Mouse (Mus musculus): Measurements from ENCODE around the gene Chrdl2.
"Not testable (repeated sequence)": the region's sequence is repeated elsewhere in the genome, so short reads cannot be mapped to it uniquely, and the experiment has no call there.

Gene Chrdl2

DNA sequence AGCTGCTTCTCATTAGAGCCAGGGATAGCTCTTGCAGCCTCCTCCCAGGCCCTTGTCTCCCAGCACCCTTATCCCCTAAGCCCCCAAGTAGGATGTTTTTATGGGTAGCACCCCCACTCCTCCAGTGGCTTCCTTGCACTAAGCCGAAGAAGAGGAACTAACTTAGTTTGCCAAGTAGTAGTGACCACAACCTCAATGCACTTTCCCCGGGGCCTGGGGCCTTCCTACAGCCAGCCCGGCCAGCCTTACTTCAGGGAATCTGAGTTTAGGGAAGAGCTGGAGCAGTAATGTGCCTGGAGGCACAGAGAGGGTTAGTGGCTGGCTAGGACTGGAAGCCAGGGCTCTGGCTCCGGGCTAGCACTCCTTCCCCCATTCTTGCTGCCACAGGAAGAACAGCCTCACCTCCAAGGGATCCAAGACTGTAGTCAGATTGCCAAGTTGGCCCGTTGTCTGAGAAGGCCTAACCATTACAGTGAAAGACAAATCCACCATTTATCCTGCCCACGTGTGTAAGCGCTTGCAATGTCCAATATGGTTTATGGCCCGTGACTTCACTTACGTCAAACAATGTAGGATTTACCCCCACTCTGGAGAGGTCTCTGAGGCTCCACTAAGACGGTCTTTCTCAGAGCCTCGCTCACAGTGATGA lies 29.0 kb downstream of the Chrdl2 start:
- DNase-seq (ENCODE audit: low spot score), result no peak

DNA sequence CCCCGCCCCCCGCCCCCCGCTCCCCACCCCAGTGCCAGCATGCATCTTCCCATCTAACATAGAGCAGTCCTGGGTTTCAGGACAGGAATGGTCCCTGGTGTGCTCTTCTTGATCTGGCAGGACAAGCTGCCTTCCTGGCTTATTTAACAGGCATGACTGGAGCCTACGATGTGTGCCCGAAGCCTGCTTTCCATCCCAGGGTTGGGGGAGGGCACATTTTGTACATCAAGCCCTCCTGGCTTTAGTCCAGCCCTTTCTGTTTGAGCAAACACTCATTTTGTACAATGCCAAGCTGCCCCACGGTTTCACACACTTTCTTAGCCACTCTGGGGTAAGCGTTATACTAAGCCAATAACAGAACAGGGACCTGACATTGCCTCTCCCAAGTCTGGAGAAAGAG lies 30.1 kb downstream of the Chrdl2 start:
- no peak for DNase-seq (ENCODE audit: low spot score)

DNA sequence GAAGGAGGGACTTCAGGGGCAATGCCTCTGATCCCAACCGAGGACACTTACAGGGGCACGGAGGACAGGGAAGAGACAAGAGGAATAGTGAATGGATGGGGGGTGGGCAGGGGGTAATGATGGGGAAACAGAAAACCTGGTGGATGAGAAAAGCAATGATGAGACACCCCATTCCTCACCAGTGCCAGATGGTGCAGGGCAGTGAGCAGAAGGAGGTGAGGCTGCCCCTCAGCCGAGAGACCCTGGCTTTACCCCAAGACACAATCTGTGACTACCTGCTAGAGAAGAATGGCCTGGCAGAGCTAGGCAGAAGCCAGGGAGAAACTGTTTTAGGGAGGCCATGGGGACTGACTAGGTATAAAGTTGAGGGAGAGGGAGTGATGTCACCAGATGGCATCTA lies 30.5 kb downstream of the Chrdl2 start:
- no peak for DNase-seq (ENCODE audit: low spot score)

GRCm38 (mm10) chr7:100042120-100042519 lies 36.1 kb downstream of the Chrdl2 start:
- DNase-seq (ENCODE audit: low spot score), result no peak

- DNase-seq (ENCODE audit: low spot score), result no peak
Observed at GRCm38 (mm10) chr7:100043096-100043495, 37.1 kb downstream of the Chrdl2 start.

- DNase-seq (ENCODE audit: low spot score), result no peak
Observed at GRCm38 (mm10) chr7:100043605-100044031, 37.6 kb downstream of the Chrdl2 start.

- no peak for DNase-seq (ENCODE audit: low spot score)
Observed at GRCm38 (mm10) chr7:100046486-100046885, 40.5 kb downstream of the Chrdl2 start.

DNA sequence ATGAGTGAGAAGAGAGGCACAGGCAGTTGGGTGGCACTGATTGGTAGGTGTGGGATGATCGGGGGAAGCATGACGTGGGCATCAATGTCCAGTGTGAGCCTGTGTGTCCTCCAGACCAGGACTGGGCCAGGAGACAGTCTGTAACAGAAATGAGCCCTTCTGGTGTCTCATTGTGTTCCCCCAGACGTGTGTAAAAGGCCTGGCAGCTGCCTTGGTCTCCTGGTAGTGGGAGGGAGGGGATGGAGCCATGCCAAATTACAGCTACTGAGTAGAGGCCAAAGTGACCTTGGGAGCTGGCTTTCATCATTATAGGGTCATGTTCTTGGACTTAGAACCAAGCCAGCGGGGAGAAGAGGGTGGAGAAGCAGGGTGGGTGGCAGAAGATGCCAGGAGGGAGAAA lies 45.9 kb downstream of the Chrdl2 start:
- no peak for DNase-seq (ENCODE audit: low spot score)

DNA sequence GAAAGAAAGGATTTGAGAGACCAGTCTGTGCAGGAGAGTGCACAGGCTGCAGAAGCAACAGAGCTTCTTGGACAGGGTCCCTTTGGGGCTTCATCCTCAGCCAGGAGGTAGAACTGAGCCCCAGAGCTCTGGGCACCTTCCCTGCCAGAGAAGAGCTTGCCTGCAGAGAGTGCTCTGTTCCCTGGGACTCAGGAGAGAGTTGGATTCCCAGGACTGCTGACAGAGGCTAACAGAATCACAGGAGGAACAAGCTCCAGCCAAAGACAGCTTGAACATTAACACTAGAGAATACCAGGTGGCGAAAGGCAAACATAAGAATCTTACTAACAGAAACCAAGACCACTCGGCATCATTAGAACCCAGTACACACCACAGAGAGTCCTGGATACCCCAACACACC lies 47.0 kb downstream of the Chrdl2 start:
- DNase-seq (ENCODE audit: low spot score), result not testable (repeated sequence)

DNA sequence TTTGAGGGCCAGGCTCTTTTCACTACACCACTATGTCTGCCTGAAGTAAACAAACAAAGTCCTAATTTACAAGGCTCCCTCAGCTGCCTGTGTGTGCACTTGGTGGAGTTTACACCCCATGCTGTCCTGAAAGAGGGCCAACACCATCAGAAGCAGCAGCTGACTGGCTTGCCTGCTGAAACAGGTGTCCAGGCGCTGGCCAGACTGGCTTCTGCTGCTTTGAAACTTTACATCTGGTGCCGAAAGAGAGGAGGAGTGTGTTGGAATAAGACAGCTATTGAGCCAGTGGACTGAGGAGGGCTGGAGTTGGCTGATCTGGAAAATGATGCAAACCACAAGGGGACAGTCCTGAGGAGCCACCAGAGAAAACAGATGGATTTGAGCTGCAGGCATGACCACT lies 68.0 kb downstream of the Chrdl2 start:
- no peak for DNase-seq (ENCODE audit: low spot score)

GRCm38 (mm10) chr7:100076296-100076695 lies 70.3 kb downstream of the Chrdl2 start:
- no peak for DNase-seq (ENCODE audit: low spot score)

GRCm38 (mm10) chr7:100077071-100077470 lies 71.1 kb downstream of the Chrdl2 start:
- no peak for DNase-seq (ENCODE audit: low spot score)

GRCm38 (mm10) chr7:100080087-100080781 lies 74.3 kb downstream of the Chrdl2 start:
- no peak for DNase-seq (ENCODE audit: low spot score)

DNA sequence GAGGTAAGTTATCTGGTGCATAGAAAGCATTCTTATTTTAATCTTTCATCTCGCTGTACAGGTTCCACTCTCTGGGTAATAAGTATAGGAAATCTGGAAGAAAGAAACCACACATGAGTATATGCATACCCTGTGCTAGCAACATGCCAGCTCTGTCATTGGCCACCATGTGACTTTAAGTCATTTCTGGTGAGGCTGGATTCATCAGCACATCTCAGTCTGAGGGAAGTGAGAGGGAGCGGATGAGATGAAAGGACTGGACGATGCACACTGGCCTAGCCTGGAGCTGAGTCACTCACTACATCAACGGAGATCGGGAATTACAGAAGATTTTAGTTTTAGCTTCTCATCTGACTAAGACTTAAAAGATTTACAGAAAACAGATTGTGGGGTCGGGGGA lies 76.9 kb downstream of the Chrdl2 start:
- DNase-seq (ENCODE audit: low spot score), result no peak

DNA sequence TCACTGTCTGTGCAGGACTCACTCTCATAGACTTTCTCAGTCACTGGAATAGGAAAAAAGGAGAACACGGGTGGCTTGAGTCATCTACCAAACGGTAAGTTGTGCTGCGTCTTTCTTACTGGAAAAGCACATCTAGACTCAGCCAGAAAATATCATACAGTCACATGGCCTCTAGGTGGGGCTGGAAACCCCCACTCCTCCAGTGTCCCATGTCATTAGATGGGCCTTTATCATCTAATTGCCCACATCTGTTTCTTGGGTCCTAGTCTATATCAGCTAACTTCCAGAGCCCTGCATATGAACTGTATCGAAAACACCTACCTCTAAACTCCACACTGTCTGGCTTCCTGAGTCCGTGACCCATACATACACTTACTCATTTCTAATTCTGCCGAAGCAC lies 77.8 kb downstream of the Chrdl2 start:
- no peak for DNase-seq (ENCODE audit: low spot score)
